Comparison of ENCODE assay signal across 8 mouse cellular contexts in genomic region chr5:135076368-135076767, GRCm38 (mm10). TPM values are rescaled to one million over a fixed set of nuclear protein-coding genes. Genes with fewer than 3 reads are reported as not detected.
DNase-seq lines count a peak whose midpoint lies in the region; ATAC-seq and TF ChIP-seq lines count a peak whose summit lies in the region.

No protein-coding gene starts in this region.

- no peak for ATAC-seq in liver, embryonic 11.5 days (replicated peaks; ENCODE audit: low FRiP score)
- ATAC-seq in liver, postnatal 0 days: no peak
- ATAC-seq in hindbrain, embryonic 11.5 days (ENCODE audit: low FRiP score): no peak
- ATAC-seq in neural tube, embryonic 12.5 days (ENCODE audit: low FRiP score, low read depth): no peak
- no peak for ATAC-seq in frontal cortex, adult (ENCODE audit: low TSS enrichment)

- no peak overlapping the region for H3K27ac ChIP-seq in liver, embryonic 11.5 days (ENCODE audit: low read depth, low read length)
- H3K27ac ChIP-seq in liver, postnatal 0 days (ENCODE audit: low read depth): no peak overlapping the region
- H3K27ac ChIP-seq in hindbrain, embryonic 11.5 days (ENCODE audit: low read depth, low read length): no peak overlapping the region
- H3K27ac ChIP-seq in neural tube, embryonic 12.5 days: no peak overlapping the region

- TF ChIP-seq EP300 in liver, postnatal 0 days (IDR thresholded peaks at IDR 0.05; ENCODE audit: low read depth): no peak

- DNase-seq in liver, embryonic 11.5 days (ENCODE audit: low spot score): no peak
- DNase-seq in liver, postnatal 0 days: no peak
- DNase-seq in hindbrain, embryonic 11.5 days (ENCODE audit: low spot score): no peak
- DNase-seq in kidney, postnatal 14 days: peak; percentile 32
- DNase-seq in thymus, postnatal 4 days: no peak
- no peak for DNase-seq in right cerebral cortex, postnatal 25 days

- H3K4me2 ChIP-seq in liver, embryonic 11.5 days: no peak overlapping the region
- H3K4me2 ChIP-seq in liver, postnatal 0 days (ENCODE audit: low read depth, low read length): no peak overlapping the region
- H3K4me2 ChIP-seq in hindbrain, embryonic 11.5 days (replicated peaks; ENCODE audit: low read depth, low read length): peak overlapping the region; percentile 78
- H3K4me2 ChIP-seq in neural tube, embryonic 12.5 days (replicated peaks): peak overlapping the region; percentile 74

- no peaks in the 10 kb centered on the region for H3K36me3 ChIP-seq in liver, embryonic 11.5 days (ENCODE audit: control insufficient read depth, insufficient read depth, low read length)
- H3K36me3 ChIP-seq in liver, postnatal 0 days (replicated peaks; ENCODE audit: insufficient read depth, low read length): no peaks in the 10 kb centered on the region
- no peaks in the 10 kb centered on the region for H3K36me3 ChIP-seq in hindbrain, embryonic 11.5 days (ENCODE audit: control insufficient read depth, insufficient read depth, low read length)
- peaks cover 37% of the 10 kb centered on the region for H3K36me3 ChIP-seq in neural tube, embryonic 12.5 days

- H3K27me3 ChIP-seq in liver, embryonic 11.5 days (replicated peaks; ENCODE audit: control insufficient read depth, insufficient read depth, low read length): peaks cover 7% of the 10 kb centered on the region; the same call in 1 of the 2 replicates
- 0 out of 2 replicates have a peak, but pooled peaks cover 2% of the 10 kb centered on the region for H3K27me3 ChIP-seq in liver, postnatal 0 days (ENCODE audit: insufficient read depth, low read length)
- no peaks in the 10 kb centered on the region for H3K27me3 ChIP-seq in hindbrain, embryonic 11.5 days (ENCODE audit: control insufficient read depth, insufficient read depth, low read length)
- no peaks in the 10 kb centered on the region; the same call in 1 of the 2 replicates for H3K27me3 ChIP-seq in neural tube, embryonic 12.5 days (replicated peaks)

- TF ChIP-seq CTCF in liver, postnatal 0 days (IDR thresholded peaks at IDR 0.05; ENCODE audit: low read depth): no peak

- no peaks in the 10 kb centered on the region for H3K9me3 ChIP-seq in liver, embryonic 11.5 days (ENCODE audit: control insufficient read depth, low read length)
- H3K9me3 ChIP-seq in liver, postnatal 0 days (ENCODE audit: low read length): no peaks in the 10 kb centered on the region
- no peaks in the 10 kb centered on the region for H3K9me3 ChIP-seq in hindbrain, embryonic 11.5 days (ENCODE audit: control insufficient read depth, low read length)
- H3K9me3 ChIP-seq in neural tube, embryonic 12.5 days: no peaks in the 10 kb centered on the region

- WGBS in liver, embryonic 11.5 days: 86% methylated on average over 14 of the region's 14 CpGs
- 76% methylated on average over 14 of the region's 14 CpGs for WGBS in liver, postnatal 0 days (ENCODE audit: insufficient replicate concordance)
- 91% methylated on average over 14 of the region's 14 CpGs for WGBS in hindbrain, embryonic 11.5 days
- 89% methylated on average over 14 of the region's 14 CpGs for WGBS in neural tube, embryonic 12.5 days

- H3K9ac ChIP-seq in liver, embryonic 11.5 days (ENCODE audit: low read depth, low read length): no peak overlapping the region
- no peak overlapping the region for H3K9ac ChIP-seq in liver, postnatal 0 days (replicated peaks)
- peak overlapping the region; percentile 99 for H3K9ac ChIP-seq in hindbrain, embryonic 11.5 days (ENCODE audit: low read depth, low read length)
- peak overlapping the region; percentile 99; the same call in 1 of the 2 replicates for H3K9ac ChIP-seq in neural tube, embryonic 12.5 days

- H3K4me3 ChIP-seq in liver, embryonic 11.5 days (ENCODE audit: low read depth, low read length): 0 out of 2 replicates have a peak overlapping the region, but pooled peaks have one; percentile 5
- H3K4me3 ChIP-seq in liver, postnatal 0 days (ENCODE audit: low read depth, low read length): no peak overlapping the region
- H3K4me3 ChIP-seq in hindbrain, embryonic 11.5 days (ENCODE audit: low read depth, low read length): peak overlapping the region; percentile 4; the same call in 1 of the 2 replicates
- H3K4me3 ChIP-seq in neural tube, embryonic 12.5 days: peak overlapping the region; percentile 92

- H3K4me1 ChIP-seq in liver, embryonic 11.5 days (replicated peaks; ENCODE audit: control insufficient read depth, insufficient read depth, low read length): peaks cover 16% of the 10 kb centered on the region
- peaks cover 8% of the 10 kb centered on the region for H3K4me1 ChIP-seq in liver, postnatal 0 days (ENCODE audit: insufficient read depth)
- peaks cover 4% of the 10 kb centered on the region for H3K4me1 ChIP-seq in hindbrain, embryonic 11.5 days (replicated peaks; ENCODE audit: control insufficient read depth, insufficient read depth, low read length)
- H3K4me1 ChIP-seq in neural tube, embryonic 12.5 days: peaks cover 31% of the 10 kb centered on the region

RNA-seq across cellular contexts. Expression of gene Vps37d, which starts 1.7 kb away (rescaled TPM):
- polyA plus RNA-seq in liver, embryonic 11.5 days (2014; fragmentation: Nextera tagmentation; extraction: Ambion mirVana): 2.6 and 3.0 TPM in 2 replicates
- polyA plus RNA-seq in liver, postnatal 0 days (2015; fragmentation: Nextera tagmentation; extraction: Ambion mirVana): 0.53 and 0.80 TPM in 2 replicates
- 10.4 and 12.0 TPM in 2 replicates for polyA plus RNA-seq in hindbrain, embryonic 11.5 days (2014; fragmentation: Nextera tagmentation; extraction: Ambion mirVana)
- 37.0 and 37.8 TPM in 2 replicates for polyA plus RNA-seq in neural tube, embryonic 12.5 days (2016; fragmentation: Nextera tagmentation; extraction: Ambion mirVana)

RNA-seq across cellular contexts. Expression of gene Bud23, which starts 11.6 kb away (rescaled TPM):
- polyA plus RNA-seq in liver, embryonic 11.5 days (2014; fragmentation: Nextera tagmentation; extraction: Ambion mirVana): 157 and 158 TPM in 2 replicates
- 38.3 TPM in 2 replicates for polyA plus RNA-seq in liver, postnatal 0 days (2015; fragmentation: Nextera tagmentation; extraction: Ambion mirVana)
- polyA plus RNA-seq in hindbrain, embryonic 11.5 days (2014; fragmentation: Nextera tagmentation; extraction: Ambion mirVana): 113 and 118 TPM in 2 replicates
- polyA plus RNA-seq in neural tube, embryonic 12.5 days (2016; fragmentation: Nextera tagmentation; extraction: Ambion mirVana): 106 and 112 TPM in 2 replicates

RNA-seq across cellular contexts. Expression of gene Dnajc30, which starts 12.4 kb away (rescaled TPM):
- polyA plus RNA-seq in liver, embryonic 11.5 days (2014; fragmentation: Nextera tagmentation; extraction: Ambion mirVana): 25.1 and 27.2 TPM in 2 replicates
- 28.7 and 33.3 TPM in 2 replicates for polyA plus RNA-seq in liver, postnatal 0 days (2015; fragmentation: Nextera tagmentation; extraction: Ambion mirVana)
- polyA plus RNA-seq in hindbrain, embryonic 11.5 days (2014; fragmentation: Nextera tagmentation; extraction: Ambion mirVana): 26.2 and 29.2 TPM in 2 replicates
- polyA plus RNA-seq in neural tube, embryonic 12.5 days (2016; fragmentation: Nextera tagmentation; extraction: Ambion mirVana): 30.3 and 32.2 TPM in 2 replicates

RNA-seq across cellular contexts. Expression of gene Mlxipl, which starts 13.3 kb away (rescaled TPM):
- 18.5 and 18.7 TPM in 2 replicates for polyA plus RNA-seq in liver, embryonic 11.5 days (2014; fragmentation: Nextera tagmentation; extraction: Ambion mirVana)
- 18.2 and 19.5 TPM in 2 replicates for polyA plus RNA-seq in liver, postnatal 0 days (2015; fragmentation: Nextera tagmentation; extraction: Ambion mirVana)
- polyA plus RNA-seq in hindbrain, embryonic 11.5 days (2014; fragmentation: Nextera tagmentation; extraction: Ambion mirVana): 1.2 and 1.6 TPM in 2 replicates
- 0.58 and 0.66 TPM in 2 replicates for polyA plus RNA-seq in neural tube, embryonic 12.5 days (2016; fragmentation: Nextera tagmentation; extraction: Ambion mirVana)

RNA-seq across cellular contexts. Expression of gene Stx1a, which starts 53.1 kb away (rescaled TPM):
- 6.2 and 6.4 TPM in 2 replicates for polyA plus RNA-seq in liver, embryonic 11.5 days (2014; fragmentation: Nextera tagmentation; extraction: Ambion mirVana)
- 2.3 and 2.5 TPM in 2 replicates for polyA plus RNA-seq in liver, postnatal 0 days (2015; fragmentation: Nextera tagmentation; extraction: Ambion mirVana)
- polyA plus RNA-seq in hindbrain, embryonic 11.5 days (2014; fragmentation: Nextera tagmentation; extraction: Ambion mirVana): 21.8 and 24.0 TPM in 2 replicates
- 41.6 and 54.5 TPM in 2 replicates for polyA plus RNA-seq in neural tube, embryonic 12.5 days (2016; fragmentation: Nextera tagmentation; extraction: Ambion mirVana)

Comparison
In these comparisons a context has a peak if more than half of its experiments do, and no peak if none do; other contexts are left out.
1. H3K4me2 ChIP-seq: peak in hindbrain, embryonic 11.5 days (single experiment) and neural tube, embryonic 12.5 days (single experiment); none in liver, embryonic 11.5 days (single experiment) and liver, postnatal 0 days (single experiment).
2. H3K9ac ChIP-seq: peak in hindbrain, embryonic 11.5 days (single experiment) and neural tube, embryonic 12.5 days (single experiment); none in liver, embryonic 11.5 days (single experiment) and liver, postnatal 0 days (single experiment).